Mouse (Mus musculus) E14TG2a.4 (cell line): Measurements from ENCODE around the gene Tbx3.

ENCODE experiments used
- CTCF ChIP-seq: conservative IDR thresholded peaks from 2 replicates; pipeline ENCODE4 v1.5.1; 2014; ENCODE audit warnings: low read length
- NANOG ChIP-seq: IDR thresholded peaks from 2 replicates; pipeline ENCODE4 v1.6.1; 2014; ENCODE audit warnings: borderline replicate concordance, low read length, mixed read lengths
- POU5F1 ChIP-seq: IDR thresholded peaks from 2 replicates; pipeline ENCODE4 v1.6.1; 2014; ENCODE audit warnings: low read length, borderline replicate concordance

GRCm38 (mm10) chr5:119678516-119678915 is 8.0 kb downstream of the Tbx3 start:
- TF ChIP-seq CTCF: no peak
- no peak for TF ChIP-seq POU5F1
- TF ChIP-seq NANOG: no peak
